Mouse (Mus musculus): ENCODE measurements around the gene Btnl1. TPM values are rescaled to one million over a fixed set of nuclear protein-coding genes. Genes with fewer than 3 reads are reported as not detected.

Gene Btnl1
- polyA plus RNA-seq (2015; fragmentation: Nextera tagmentation; extraction: Ambion mirVana) = not detected in 2 replicates

DNA sequence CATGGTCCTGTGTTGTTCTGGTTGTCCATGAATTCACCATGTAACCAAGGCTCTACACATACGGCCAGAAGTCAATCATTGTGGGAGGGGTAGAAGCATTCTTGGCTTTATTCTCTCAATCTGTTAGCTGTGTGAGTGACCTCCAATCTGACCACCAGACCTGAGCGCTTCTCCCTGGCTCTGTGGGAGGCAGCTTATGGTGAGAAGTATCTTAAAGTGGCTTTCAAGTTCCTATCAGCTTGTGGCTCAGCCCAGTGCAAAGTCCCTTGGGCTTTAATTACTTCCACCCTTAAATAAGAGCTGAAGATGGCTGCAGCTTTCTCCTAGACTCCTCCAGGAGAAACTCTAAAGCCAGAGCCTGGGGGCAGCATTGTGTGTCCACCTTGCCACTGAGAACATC, at the start of gene Btnl1:
Btnl1 (plus strand) TSS at position 286 of the 400 bp plus-strand sequence.
- Histone ChIP-seq H3K4me1 (ENCODE audit: control insufficient read depth, insufficient read depth, low read length) (no peaks in the 10 kb centered on the region), H3K9ac (ENCODE audit: low read depth, low read length) (no peak within 1 kb of the TSS), H3K27ac (ENCODE audit: low read length) (no peak within 1 kb of the TSS), H3K27me3 (ENCODE audit: control insufficient read depth, insufficient read depth, low read depth, low read length) (no peaks in the 10 kb centered on the region), H3K36me3 (ENCODE audit: control insufficient read depth, insufficient read depth, low read length) (no peaks in the 10 kb centered on the region), H3K4me2 (ENCODE audit: low read length) (no peak within 1 kb of the TSS), H3K9me3 (replicated peaks; ENCODE audit: control insufficient read depth, low read length, poor library complexity, severe bottlenecking) (no peaks in the 10 kb centered on the region), H3K4me3 (ENCODE audit: low read depth, low read length) (no peak within 1 kb of the TSS)
- WGBS = 75% methylated on average over 2 of the region's 2 CpGs
- ATAC-seq = no peak

DNA sequence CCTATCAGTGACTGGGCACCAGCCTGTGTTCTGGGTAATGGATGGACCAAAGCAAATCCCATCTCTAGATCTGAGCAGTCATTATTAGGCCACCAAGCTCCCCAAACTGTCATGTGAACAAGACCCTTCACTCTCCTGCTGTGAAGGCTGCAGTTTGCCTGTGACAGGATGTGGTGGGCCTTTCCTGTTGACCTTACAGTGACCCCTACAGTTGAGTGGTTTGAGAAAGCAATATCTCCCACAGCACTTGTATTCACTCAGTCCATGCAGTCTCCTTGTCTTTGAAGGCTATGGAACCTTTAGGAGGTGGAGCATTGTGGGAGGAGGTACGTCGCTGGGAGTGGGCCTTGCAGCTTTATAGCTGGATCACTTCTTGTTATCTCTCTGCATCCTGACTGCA, 47.1 kb upstream of the Btnl1 start:
- Histone ChIP-seq H3K4me1 (ENCODE audit: control insufficient read depth, insufficient read depth, low read length) (no peaks in the 10 kb centered on the region), H3K4me2 (ENCODE audit: low read length) (no peak overlapping the region), H3K4me3 (ENCODE audit: low read depth, low read length) (no peak overlapping the region), H3K27me3 (ENCODE audit: control insufficient read depth, insufficient read depth, low read depth, low read length) (no peaks in the 10 kb centered on the region), H3K9me3 (replicated peaks; ENCODE audit: control insufficient read depth, low read length, poor library complexity, severe bottlenecking) (no peaks in the 10 kb centered on the region), H3K36me3 (ENCODE audit: control insufficient read depth, insufficient read depth, low read length) (no peaks in the 10 kb centered on the region), H3K27ac (ENCODE audit: low read length) (no peak overlapping the region), H3K9ac (ENCODE audit: low read depth, low read length) (no peak overlapping the region)
- WGBS = 87% methylated on average over 2 of the region's 2 CpGs
- ATAC-seq = no peak

DNA sequence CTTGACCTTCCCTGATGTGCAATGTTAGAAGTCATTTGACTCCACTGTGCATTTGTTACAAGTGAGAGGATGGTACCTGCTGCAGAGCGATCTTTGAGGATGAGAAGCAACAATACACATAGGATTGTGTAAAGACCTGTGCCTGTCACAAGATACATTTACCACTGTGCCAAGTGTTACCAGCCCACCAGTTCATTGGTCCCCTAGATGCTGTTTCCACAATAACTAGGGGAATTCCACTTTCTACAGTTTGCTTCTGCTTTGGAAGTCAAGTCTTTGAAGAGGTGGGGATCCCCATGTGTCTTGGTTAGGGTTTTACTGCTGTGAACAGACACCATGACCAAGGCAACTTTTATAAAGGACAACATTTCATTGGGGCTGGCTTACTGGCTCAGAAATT, 45.7 kb upstream of the Btnl1 start:
- ATAC-seq = no peak
- Histone ChIP-seq H3K9me3 (replicated peaks; ENCODE audit: control insufficient read depth, low read length, poor library complexity, severe bottlenecking) (no peaks in the 10 kb centered on the region), H3K9ac (ENCODE audit: low read depth, low read length) (no peak overlapping the region), H3K4me3 (ENCODE audit: low read depth, low read length) (no peak overlapping the region), H3K36me3 (ENCODE audit: control insufficient read depth, insufficient read depth, low read length) (no peaks in the 10 kb centered on the region), H3K4me2 (ENCODE audit: low read length) (no peak overlapping the region), H3K27me3 (ENCODE audit: control insufficient read depth, insufficient read depth, low read depth, low read length) (no peaks in the 10 kb centered on the region), H3K4me1 (ENCODE audit: control insufficient read depth, insufficient read depth, low read length) (no peaks in the 10 kb centered on the region), H3K27ac (ENCODE audit: low read length) (no peak overlapping the region)
- 88% methylated on average over 1 of the region's 1 CpGs for WGBS

DNA sequence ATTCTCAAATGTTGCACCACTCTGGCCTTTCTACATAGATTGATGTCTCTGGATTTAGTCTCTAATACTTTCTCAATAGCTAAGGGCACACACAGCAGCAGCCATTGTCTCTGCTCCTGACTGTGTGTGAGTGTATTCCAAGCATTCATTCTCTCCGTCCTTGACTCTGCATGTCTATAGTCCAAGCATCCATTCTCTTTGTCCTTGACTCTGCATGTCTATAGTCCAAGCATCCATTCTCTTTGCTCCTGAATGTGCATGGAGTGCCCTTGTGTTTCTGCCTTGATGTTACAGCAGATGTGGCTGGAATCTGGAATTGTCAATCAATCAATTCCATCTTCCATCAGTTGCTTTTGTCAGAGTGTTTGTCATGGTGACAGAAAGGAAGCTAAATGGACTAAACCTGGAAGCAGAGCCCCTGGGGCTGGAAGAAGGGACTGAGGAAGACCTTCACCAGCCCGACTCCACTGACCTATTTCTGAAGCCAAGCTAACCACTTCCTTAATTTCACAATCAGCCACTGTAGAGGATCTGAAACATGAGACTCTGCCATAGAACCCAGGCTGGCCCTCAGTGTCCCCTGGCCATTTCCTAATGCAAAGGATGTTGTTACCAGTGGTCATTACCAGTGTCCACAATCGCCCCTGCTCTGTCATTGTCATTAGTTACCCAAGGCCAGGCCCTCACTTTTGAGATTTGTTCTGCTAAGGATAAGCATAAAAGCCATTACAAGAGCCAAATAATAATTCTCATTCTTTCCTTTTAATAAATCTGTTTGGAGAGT, 36.1 kb upstream of the Btnl1 start:
- Histone ChIP-seq H3K36me3 (ENCODE audit: control insufficient read depth, insufficient read depth, low read length) (no peaks in the 10 kb centered on the region), H3K9me3 (replicated peaks; ENCODE audit: control insufficient read depth, low read length, poor library complexity, severe bottlenecking) (no peaks in the 10 kb centered on the region), H3K27ac (ENCODE audit: low read length) (no peak overlapping the region), H3K27me3 (ENCODE audit: control insufficient read depth, insufficient read depth, low read depth, low read length) (no peaks in the 10 kb centered on the region), H3K9ac (ENCODE audit: low read depth, low read length) (no peak overlapping the region), H3K4me3 (ENCODE audit: low read depth, low read length) (no peak overlapping the region), H3K4me1 (ENCODE audit: control insufficient read depth, insufficient read depth, low read length) (no peaks in the 10 kb centered on the region), H3K4me2 (ENCODE audit: low read length) (no peak overlapping the region)
- 43% methylated on average over 3 of the region's 3 CpGs for WGBS
- ATAC-seq = no peak

DNA sequence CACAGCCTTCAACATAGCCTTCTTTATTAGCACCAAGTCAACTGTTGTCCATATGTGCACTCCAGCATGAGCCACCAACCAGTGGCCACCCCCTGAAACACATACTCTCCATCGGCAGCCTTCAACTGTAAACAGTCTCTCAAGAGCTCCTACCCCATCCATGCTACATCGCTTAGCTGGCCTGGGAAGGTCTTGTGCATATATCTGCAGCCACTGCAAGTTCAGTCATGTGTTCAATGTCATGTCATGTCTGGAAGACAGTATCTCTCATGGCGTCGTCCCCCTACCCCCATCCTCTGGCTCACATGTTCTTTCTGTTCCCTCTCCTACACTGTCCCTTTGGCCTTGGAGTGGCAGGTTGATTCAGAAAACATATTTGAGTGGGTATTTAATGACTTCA, 32.0 kb upstream of the Btnl1 start:
- Histone ChIP-seq H3K36me3 (ENCODE audit: control insufficient read depth, insufficient read depth, low read length) (no peaks in the 10 kb centered on the region), H3K4me2 (ENCODE audit: low read length) (no peak overlapping the region), H3K4me3 (ENCODE audit: low read depth, low read length) (no peak overlapping the region), H3K9ac (ENCODE audit: low read depth, low read length) (no peak overlapping the region), H3K9me3 (replicated peaks; ENCODE audit: control insufficient read depth, low read length, poor library complexity, severe bottlenecking) (no peaks in the 10 kb centered on the region), H3K27ac (ENCODE audit: low read length) (no peak overlapping the region), H3K4me1 (ENCODE audit: control insufficient read depth, insufficient read depth, low read length) (no peaks in the 10 kb centered on the region), H3K27me3 (ENCODE audit: control insufficient read depth, insufficient read depth, low read depth, low read length) (no peaks in the 10 kb centered on the region)
- no peak for ATAC-seq
- WGBS = 95% methylated on average over 4 of the region's 4 CpGs

DNA sequence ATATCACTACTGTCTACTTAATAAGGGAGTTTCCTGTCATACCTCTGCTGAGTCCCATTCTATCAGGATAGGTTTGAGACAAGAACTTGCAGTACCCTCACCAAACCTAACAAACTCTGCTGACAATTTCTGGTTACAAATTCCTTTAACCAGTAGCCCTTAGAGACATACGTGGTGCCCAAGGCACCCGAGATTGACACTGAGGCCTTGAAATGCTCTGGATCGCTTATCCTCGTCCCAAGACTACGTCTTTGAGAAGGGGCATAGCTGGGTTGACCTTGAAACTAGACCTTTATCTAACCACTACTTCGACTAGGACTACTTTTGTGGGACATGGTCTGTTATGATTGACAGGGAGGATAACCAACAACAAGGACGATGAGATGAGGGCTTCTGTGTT, 31.4 kb upstream of the Btnl1 start:
- H3K4me3 ChIP-seq (ENCODE audit: low read depth, low read length) = no peak overlapping the region
- no peak for ATAC-seq
- no peaks in the 10 kb centered on the region for H3K9me3 ChIP-seq (replicated peaks; ENCODE audit: control insufficient read depth, low read length, poor library complexity, severe bottlenecking)
- H3K4me1 ChIP-seq (ENCODE audit: control insufficient read depth, insufficient read depth, low read length) = no peaks in the 10 kb centered on the region
- H3K9ac ChIP-seq (ENCODE audit: low read depth, low read length) = no peak overlapping the region
- H3K27ac ChIP-seq (ENCODE audit: low read length) = no peak overlapping the region
- no peak overlapping the region for H3K4me2 ChIP-seq (ENCODE audit: low read length)
- 89% methylated on average over 7 of the region's 7 CpGs for WGBS
- H3K36me3 ChIP-seq (ENCODE audit: control insufficient read depth, insufficient read depth, low read length) = no peaks in the 10 kb centered on the region
- H3K27me3 ChIP-seq (ENCODE audit: control insufficient read depth, insufficient read depth, low read depth, low read length) = no peaks in the 10 kb centered on the region

DNA sequence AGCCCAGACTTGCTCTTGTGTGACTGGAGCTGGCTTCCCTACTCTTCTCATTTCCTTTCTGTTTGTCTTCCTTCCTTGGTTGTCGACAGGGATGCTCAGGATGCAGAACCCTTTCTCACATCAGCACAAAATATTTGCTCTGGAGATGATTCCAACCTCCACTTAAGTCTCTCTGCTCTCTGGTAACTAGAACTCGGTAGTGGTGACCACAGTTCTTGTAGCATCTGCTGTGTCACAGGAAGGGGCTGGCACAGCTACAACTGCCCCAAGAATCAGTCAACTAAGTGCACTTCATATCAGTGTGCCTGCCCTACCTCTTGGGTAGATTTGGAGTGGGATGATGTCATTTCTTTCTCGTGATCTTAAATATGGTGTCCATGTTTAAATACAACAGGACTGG, 30.9 kb upstream of the Btnl1 start:
- Histone ChIP-seq H3K27ac (ENCODE audit: low read length) (no peak overlapping the region), H3K9me3 (replicated peaks; ENCODE audit: control insufficient read depth, low read length, poor library complexity, severe bottlenecking) (no peaks in the 10 kb centered on the region), H3K36me3 (ENCODE audit: control insufficient read depth, insufficient read depth, low read length) (no peaks in the 10 kb centered on the region), H3K4me2 (ENCODE audit: low read length) (no peak overlapping the region), H3K9ac (ENCODE audit: low read depth, low read length) (no peak overlapping the region), H3K4me1 (ENCODE audit: control insufficient read depth, insufficient read depth, low read length) (no peaks in the 10 kb centered on the region), H3K27me3 (ENCODE audit: control insufficient read depth, insufficient read depth, low read depth, low read length) (no peaks in the 10 kb centered on the region), H3K4me3 (ENCODE audit: low read depth, low read length) (no peak overlapping the region)
- 84% methylated on average over 3 of the region's 3 CpGs for WGBS
- ATAC-seq = no peak

DNA sequence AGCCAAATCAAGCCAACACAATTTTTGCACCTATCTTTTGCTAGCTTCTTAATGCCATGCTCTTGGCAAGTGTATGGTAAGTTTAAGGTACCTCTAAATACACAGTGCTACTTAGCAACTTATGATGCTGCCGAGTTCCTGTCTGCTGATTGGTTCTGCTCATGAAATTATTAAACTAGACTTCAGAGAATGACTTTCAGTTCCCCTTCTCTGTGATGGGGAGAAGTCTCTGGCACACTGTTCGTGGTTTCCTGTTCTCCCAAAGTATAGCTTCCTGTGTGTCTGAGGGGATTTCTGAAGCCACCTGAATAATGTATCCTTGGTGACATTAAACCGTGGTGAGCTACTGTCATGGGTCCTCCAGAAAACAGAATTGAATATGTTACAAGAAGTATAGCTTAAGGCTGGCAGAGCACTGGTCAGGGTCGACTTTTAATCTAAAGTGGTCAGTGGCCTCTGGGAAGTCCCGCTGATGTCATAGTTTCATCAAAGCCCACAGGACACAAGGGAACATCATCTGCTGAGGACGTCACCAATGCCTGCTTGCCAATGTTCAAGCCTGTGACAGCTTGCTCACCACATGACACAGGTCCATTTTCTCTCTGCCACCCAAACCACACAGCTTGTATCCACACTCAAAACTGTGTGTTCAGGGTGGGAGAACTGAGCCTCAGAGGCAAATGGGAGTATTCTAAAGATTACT, 29.2 kb upstream of the Btnl1 start:
- Histone ChIP-seq H3K27me3 (ENCODE audit: control insufficient read depth, insufficient read depth, low read depth, low read length) (no peaks in the 10 kb centered on the region), H3K27ac (ENCODE audit: low read length) (no peak overlapping the region), H3K36me3 (ENCODE audit: control insufficient read depth, insufficient read depth, low read length) (no peaks in the 10 kb centered on the region), H3K4me1 (ENCODE audit: control insufficient read depth, insufficient read depth, low read length) (no peaks in the 10 kb centered on the region), H3K9ac (ENCODE audit: low read depth, low read length) (no peak overlapping the region), H3K4me3 (ENCODE audit: low read depth, low read length) (no peak overlapping the region), H3K4me2 (ENCODE audit: low read length) (no peak overlapping the region), H3K9me3 (replicated peaks; ENCODE audit: control insufficient read depth, low read length, poor library complexity, severe bottlenecking) (no peaks in the 10 kb centered on the region)
- WGBS = 74% methylated on average over 6 of the region's 6 CpGs
- no peak for ATAC-seq

DNA sequence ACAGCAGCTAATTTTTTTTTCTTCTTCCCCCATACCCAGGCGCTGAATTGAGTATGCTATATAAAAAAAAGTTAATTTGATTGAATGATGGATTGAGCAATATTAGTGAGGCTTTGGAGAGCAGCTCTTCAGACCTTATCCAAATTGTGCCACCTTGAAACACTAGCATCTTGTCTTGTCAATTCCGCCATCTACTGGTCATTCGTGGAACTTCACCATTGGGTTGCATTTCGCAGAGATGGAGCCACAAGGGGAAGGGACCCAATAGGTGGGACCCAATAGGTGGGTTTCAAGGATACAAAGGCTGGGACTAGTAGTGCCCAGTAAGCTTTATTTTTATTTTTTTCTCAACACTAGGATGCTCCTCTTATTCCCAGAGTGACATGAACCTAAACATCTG, 27.5 kb upstream of the Btnl1 start:
- Histone ChIP-seq H3K36me3 (ENCODE audit: control insufficient read depth, insufficient read depth, low read length) (no peaks in the 10 kb centered on the region), H3K4me1 (ENCODE audit: control insufficient read depth, insufficient read depth, low read length) (no peaks in the 10 kb centered on the region), H3K9me3 (replicated peaks; ENCODE audit: control insufficient read depth, low read length, poor library complexity, severe bottlenecking) (no peaks in the 10 kb centered on the region), H3K9ac (ENCODE audit: low read depth, low read length) (no peak overlapping the region), H3K4me2 (ENCODE audit: low read length) (no peak overlapping the region), H3K27me3 (ENCODE audit: control insufficient read depth, insufficient read depth, low read depth, low read length) (no peaks in the 10 kb centered on the region), H3K4me3 (ENCODE audit: low read depth, low read length) (no peak overlapping the region), H3K27ac (ENCODE audit: low read length) (no peak overlapping the region)
- 0 out of 2 replicates have a peak, but pooled peaks have one; percentile 25 for ATAC-seq
- 5% methylated on average over 4 of the region's 4 CpGs for WGBS
